Mouse (Mus musculus) limb, embryonic 13.5 days (tissue): ENCODE measurements around the gene Rnft2. TPM values are rescaled to one million over a fixed set of nuclear protein-coding genes. Genes with fewer than 3 reads are reported as not detected.

Experiments used
- ATAC-seq: fragments of 200-750 bp; cut with Nextera tagmentation; 2 replicates; pipeline ENCODE4 v1.8.0; 2017; ENCODE audit warnings: low read depth, moderate number of reproducible peaks, moderate TSS enrichment; ENCODE audit not compliant: low FRiP score
- H3K27ac ChIP-seq: fragments of 300-500 bp; sonication (generic); 2 replicates; pipeline ENCODE4 v1.5.1; 2015; ENCODE audit warnings: inconsistent platforms, mild to moderate bottlenecking, moderate library complexity
- H3K27me3 ChIP-seq: fragments of 300-500 bp; sonication (generic); 2 replicates; pipeline ENCODE4 v1.6.1; 2015; ENCODE audit warnings: mild to moderate bottlenecking, inconsistent platforms
- H3K36me3 ChIP-seq: fragments of 300-500 bp; sonication (generic); 2 replicates; pipeline ENCODE4 v1.6.1; 2015; ENCODE audit warnings: inconsistent platforms, mild to moderate bottlenecking, moderate library complexity
- H3K4me1 ChIP-seq: fragments of 300-500 bp; sonication (generic); 2 replicates; pipeline ENCODE4 v1.6.1; 2015; ENCODE audit warnings: inconsistent platforms
- H3K4me2 ChIP-seq: fragments of 300-500 bp; sonication (generic); replicated peaks from 2 replicates; pipeline ENCODE4 v1.6.1; 2015; ENCODE audit warnings: inconsistent platforms, mild to moderate bottlenecking, moderate library complexity
- H3K4me3 ChIP-seq: fragments of 300-500 bp; sonication (generic); 2 replicates; pipeline ENCODE4 v1.5.1; 2015; ENCODE audit warnings: moderate library complexity, mild to moderate bottlenecking, inconsistent platforms
- H3K9ac ChIP-seq: fragments of 300-500 bp; sonication (generic); 2 replicates; pipeline ENCODE4 v1.6.1; 2015; ENCODE audit warnings: mild to moderate bottlenecking, inconsistent platforms
- H3K9me3 ChIP-seq: fragments of 300-500 bp; sonication (generic); 2 replicates; pipeline ENCODE4 v1.6.1; 2016; ENCODE audit warnings: inconsistent platforms
- WGBS: fragments of 180-500 bp; shearing (Covaris S2); methylation state at CpG from one replicate; pipeline ENCODE4 v1.1.7; 2015; 5-methylcytosine and 5-hydroxymethylcytosine counted together
- polyA plus RNA-seq: library from polyadenylated mRNA; unstranded; fragments of >200 nt; fragmentation: Nextera tagmentation; extraction: Ambion mirVana; gene quantifications from 2 replicates; pipeline ENCODE4 v1.2.1, GENCODE M21; 2015

The Rnft2 gene
- polyA plus RNA-seq, 1 experiment from 2014 or later: 4.6 TPM

DNA sequence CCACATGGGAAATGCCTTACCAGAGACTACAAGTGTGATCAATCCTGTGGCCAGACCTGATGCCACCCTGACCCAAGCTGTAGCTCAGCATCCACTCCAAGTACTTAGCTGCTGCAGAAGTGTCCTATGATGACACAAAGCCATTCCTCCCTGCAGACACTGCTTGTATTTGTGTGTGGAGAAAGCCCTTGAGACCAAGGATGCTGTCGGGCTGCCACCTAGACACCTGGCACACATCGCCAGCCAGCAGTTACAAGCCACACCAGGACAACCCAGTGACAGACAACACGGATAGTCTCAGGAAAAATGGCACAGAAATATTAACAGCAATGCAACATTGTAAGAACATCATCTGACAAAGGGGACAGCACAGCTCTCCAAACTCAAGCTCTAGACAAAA, 99.5 kb downstream of the Rnft2 start:
- Histone ChIP-seq H3K9ac (no peak overlapping the region), H3K4me3 (no peak overlapping the region), H3K27ac (no peak overlapping the region), H3K27me3 (no peaks in the 10 kb centered on the region), H3K4me2 (no peak overlapping the region), H3K4me1 (peaks cover 22% of the 10 kb centered on the region; the same call in 1 of the 2 replicates), H3K9me3 (no peaks in the 10 kb centered on the region), H3K36me3 (peaks cover 44% of the 10 kb centered on the region)
- no peak for ATAC-seq
- WGBS: 95% methylated on average over 3 of the region's 3 CpGs

DNA sequence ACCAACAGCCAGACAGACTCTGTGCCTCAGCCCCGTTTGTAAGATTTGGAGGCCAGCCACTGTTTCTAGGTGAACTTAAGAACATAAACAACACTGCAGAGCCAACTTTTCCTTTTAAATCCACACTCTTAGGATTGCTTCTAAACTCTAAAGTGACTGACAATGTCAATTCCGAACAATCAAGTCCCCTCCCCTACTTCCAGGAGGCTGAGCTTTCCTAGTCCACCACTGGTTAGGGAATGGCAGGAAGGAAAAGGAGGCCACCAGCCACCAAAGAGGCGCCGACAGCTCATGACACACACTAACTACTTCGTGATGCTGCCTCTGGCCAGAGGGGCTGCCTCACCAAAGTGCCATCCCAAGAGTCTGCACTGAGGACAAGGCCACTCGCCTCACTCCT, 100.1 kb downstream of the Rnft2 start:
- no peak for ATAC-seq
- Histone ChIP-seq H3K27me3 (no peaks in the 10 kb centered on the region), H3K4me3 (no peak overlapping the region), H3K4me1 (peaks cover 26% of the 10 kb centered on the region; the same call in 1 of the 2 replicates), H3K4me2 (no peak overlapping the region), H3K36me3 (peaks cover 47% of the 10 kb centered on the region), H3K9ac (no peak overlapping the region), H3K9me3 (no peaks in the 10 kb centered on the region), H3K27ac (no peak overlapping the region)
- WGBS: 82% methylated on average over 6 of the region's 6 CpGs

DNA sequence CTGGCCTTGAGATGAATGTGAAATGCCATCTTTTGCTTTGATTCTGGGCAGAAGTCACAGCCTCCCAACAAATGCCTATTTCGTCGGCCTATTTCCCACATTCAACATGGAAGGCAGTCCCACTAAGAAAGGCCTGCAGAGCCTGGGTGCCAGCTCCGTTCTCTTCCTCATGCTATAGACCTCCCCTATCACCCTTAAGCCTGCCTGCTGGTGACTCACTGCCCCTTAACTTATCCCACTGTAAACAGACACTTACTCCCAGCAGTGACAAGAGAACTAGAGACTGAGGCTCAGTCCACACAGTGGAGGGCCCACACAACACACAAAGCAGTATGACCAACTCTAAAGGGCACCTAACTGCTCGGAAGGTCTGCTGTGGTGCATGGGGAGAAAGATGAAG, 100.6 kb downstream of the Rnft2 start:
- Histone ChIP-seq H3K27ac (no peak overlapping the region), H3K9me3 (no peaks in the 10 kb centered on the region), H3K36me3 (peaks cover 51% of the 10 kb centered on the region), H3K4me1 (peaks cover 27% of the 10 kb centered on the region; the same call in 1 of the 2 replicates), H3K4me2 (no peak overlapping the region), H3K27me3 (no peaks in the 10 kb centered on the region), H3K9ac (no peak overlapping the region), H3K4me3 (no peak overlapping the region)
- ATAC-seq: no peak
- WGBS: 90% methylated on average over 4 of the region's 4 CpGs

DNA sequence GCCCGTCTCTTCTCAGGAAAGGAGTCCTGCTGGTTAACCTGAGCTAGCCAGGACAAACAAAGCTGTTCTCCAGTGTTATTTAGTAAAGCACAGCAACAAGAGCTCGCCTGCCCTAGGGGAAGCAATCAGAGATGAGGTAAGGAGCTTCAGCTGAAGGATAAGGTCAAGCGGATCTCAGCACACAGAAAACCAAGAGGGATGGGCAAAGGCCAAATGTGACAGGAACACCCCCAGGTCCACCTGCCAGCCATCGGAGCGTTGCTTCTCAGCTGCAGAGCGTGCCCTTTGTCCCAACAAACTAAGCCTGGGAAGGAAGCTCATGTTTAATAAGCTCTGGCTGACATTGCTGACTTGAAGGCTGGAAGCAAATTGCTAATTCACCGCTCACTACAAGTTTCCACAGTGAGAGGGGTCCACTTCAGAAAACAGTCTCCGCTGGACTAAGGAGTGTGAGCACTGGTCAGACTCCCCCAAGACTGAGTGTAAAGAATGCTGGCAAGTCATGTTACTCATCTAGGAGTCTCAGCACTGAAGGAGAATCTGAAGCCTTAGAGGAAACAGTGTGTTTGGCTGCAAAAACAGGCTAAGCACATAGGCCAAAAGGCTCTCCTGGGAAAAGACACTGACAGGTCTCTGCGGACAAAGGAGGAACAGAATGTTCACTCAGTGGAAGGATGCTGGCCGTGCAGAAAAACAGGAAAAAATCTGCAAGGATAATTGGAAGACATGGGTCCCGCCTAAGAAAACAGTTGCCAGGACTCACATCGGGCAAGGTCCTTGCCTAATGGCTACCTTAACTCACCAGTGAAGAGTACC, 101.5 kb downstream of the Rnft2 start:
- Histone ChIP-seq H3K9me3 (no peaks in the 10 kb centered on the region), H3K9ac (no peak overlapping the region), H3K4me1 (peaks cover 22% of the 10 kb centered on the region; the same call in 1 of the 2 replicates), H3K36me3 (peaks cover 60% of the 10 kb centered on the region), H3K27me3 (no peaks in the 10 kb centered on the region), H3K27ac (no peak overlapping the region), H3K4me2 (no peak overlapping the region), H3K4me3 (no peak overlapping the region)
- WGBS: 82% methylated on average over 12 of the region's 12 CpGs
- ATAC-seq: no peak

DNA sequence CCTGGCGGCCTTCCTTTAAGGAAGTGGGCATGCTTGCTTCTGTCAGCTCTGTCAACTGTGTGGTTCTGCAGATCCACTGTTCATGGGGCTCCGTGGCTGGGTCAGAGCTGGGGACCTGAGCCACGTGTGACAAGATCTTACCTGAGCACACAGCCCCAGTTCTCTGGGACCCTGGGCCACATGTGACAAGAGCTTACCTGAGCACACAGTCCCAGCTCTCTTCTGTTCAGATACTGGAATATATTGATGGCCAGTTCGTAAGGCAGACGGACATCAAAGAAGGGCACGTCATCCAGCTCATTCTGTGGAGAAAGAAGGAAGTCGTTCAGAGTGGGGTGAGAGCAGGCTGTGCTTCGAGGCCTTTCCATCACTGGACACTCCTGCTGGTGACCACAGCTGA, 102.4 kb downstream of the Rnft2 start:
- peaks cover 30% of the 10 kb centered on the region for H3K4me1 ChIP-seq
- no peaks in the 10 kb centered on the region for H3K27me3 ChIP-seq
- no peak for ATAC-seq
- H3K4me2 ChIP-seq: no peak overlapping the region
- no peaks in the 10 kb centered on the region for H3K9me3 ChIP-seq
- H3K27ac ChIP-seq: no peak overlapping the region
- no peak overlapping the region for H3K4me3 ChIP-seq
- H3K9ac ChIP-seq: no peak overlapping the region
- WGBS: 89% methylated on average over 8 of the region's 8 CpGs
- H3K36me3 ChIP-seq: peaks cover 68% of the 10 kb centered on the region

Other genes starting within 250 kb of the Rnft2 start
- 2.0 and 2.2 TPM in 2 replicates for gene Tesc, start 217.4 kb downstream of the Rnft2 start, polyA plus RNA-seq
- gene Fbxw8, start 89.7 kb downstream of the Rnft2 start, polyA plus RNA-seq: 29.0 and 30.1 TPM in 2 replicates
- 0.10 and 0.17 TPM in 2 replicates for gene Hrk, start 80.5 kb downstream of the Rnft2 start, polyA plus RNA-seq
- gene 2410131K14Rik, start 111 bp upstream of the Rnft2 start, polyA plus RNA-seq: 12.9 TPM in 2 replicates